In genomic region chr5:3800041-3800440, GRCm38 (mm10) we compare ENCODE assay signal across 24 mouse cellular contexts. TPM values are rescaled to one million over a fixed set of nuclear protein-coding genes. Genes with fewer than 3 reads are reported as not detected.
DNase-seq lines count a peak whose midpoint lies in the region; ATAC-seq and TF ChIP-seq lines count a peak whose summit lies in the region.
"Had no signal": no experiment of that assay in that cellular context is flagged by ENCODE, and none has a peak within 500 bp of the region (broad histone marks: within the 10 kb centered on the region; RNA-seq: fewer than 3 reads in every experiment).

No protein-coding gene starts in this region.

- WGBS in small intestine, adult 2 months, result 65% methylated on average over 1 of the region's 1 CpGs

- H3K4me3 ChIP-seq in small intestine, adult 2 months (ENCODE audit: low read depth, low read length), result no peak overlapping the region
- H3K4me3 ChIP-seq in gastrocnemius, adult 2 months, result no peak overlapping the region
- H3K4me3 ChIP-seq: embryonic facial prominence, embryonic 10.5 days; embryonic facial prominence, embryonic 12.5 days; forebrain, embryonic 13.5 days; forebrain, embryonic 15.5 days had no signal

- H3K36me3 ChIP-seq in small intestine, adult 2 months (ENCODE audit: control insufficient read depth, insufficient read depth, low read length), result peaks cover 1% of the 10 kb centered on the region; the same call in 1 of the 2 replicates
- H3K36me3 ChIP-seq: embryonic facial prominence, embryonic 10.5 days; embryonic facial prominence, embryonic 12.5 days; forebrain, embryonic 15.5 days had no signal

- intact Hi-C loops in gastrocnemius, adult 2 months (cut with DNase I), result loop anchor here (5.0 to 10.0 kb wide), 2 partner anchors 153 to 395 kb away; partner anchors contain the start of gene Mterf1b
- intact Hi-C loops in left cerebral cortex, postnatal 36 days (cut with DNase I), result loop anchor here (5.0 kb wide), 1 partner anchor 68 kb away; no protein-coding TSS in a partner anchor

- peaks cover 4% of the 10 kb centered on the region; the same call in 1 of the 2 replicates for H3K4me1 ChIP-seq in small intestine, adult 2 months (ENCODE audit: control insufficient read depth, insufficient read depth, insufficient read length, low read length)

- ATAC-seq in cerebellum, adult (ENCODE audit: insufficient number of reproducible peaks, low FRiP score, low TSS enrichment), result no peak
- ATAC-seq: activated CD4-positive, CD25-positive, alpha-beta regulatory T cell, adult 4 months; forebrain, embryonic 13.5 days; forebrain, embryonic 15.5 days; Patski had no signal

- DNase-seq in A20 (ENCODE audit: low read depth, low spot score), result peak; percentile 33
- DNase-seq in CD4-positive helper T cell, adult 2 months (ENCODE audit: low read depth, low spot score), result peak; percentile 10
- DNase-seq in induced T-regulatory cell, adult 2 months (ENCODE audit: low read depth), result peak; percentile 59
- no peak for DNase-seq in gastrocnemius, adult 2 months
- no peak for DNase-seq in frontal cortex, postnatal 10 days (ENCODE audit: low spot score in 2 of 2)
- DNase-seq in left cerebral cortex, postnatal 36 days (ENCODE audit: low spot score in 2 of 2), result no peak
- DNase-seq: adrenal gland, adult 8-10 months; adrenal gland, postnatal 14 days; adrenal gland, postnatal 36 days; B cell, adult 2 months; cerebellum, adult 11 months; cerebellum, adult 2 months; cerebellum, adult 9-10 months; cerebellum, postnatal 10 days; cerebellum, postnatal 25 days had no signal

- no peaks in the 10 kb centered on the region for H3K27me3 ChIP-seq in small intestine, adult 2 months (ENCODE audit: control insufficient read depth, insufficient read depth, low read length)
- H3K27me3 ChIP-seq: embryonic facial prominence, embryonic 12.5 days; forebrain, embryonic 13.5 days; forebrain, embryonic 15.5 days; Patski had no signal

- 0 out of 2 replicates have a peak overlapping the region, but pooled peaks have one; percentile 46 for H3K27ac ChIP-seq in small intestine, adult 2 months (ENCODE audit: insufficient read depth, low read depth, low read length)
- no peak overlapping the region for H3K27ac ChIP-seq in gastrocnemius, adult 2 months
- H3K27ac ChIP-seq: embryonic facial prominence, embryonic 10.5 days; embryonic facial prominence, embryonic 12.5 days; forebrain, embryonic 13.5 days; forebrain, embryonic 15.5 days had no signal

- no peak for TF ChIP-seq CTCF in small intestine, adult 2 months (IDR thresholded peaks at IDR 0.05; ENCODE audit: extremely low read depth, insufficient read length, insufficient replicate concordance, low read depth, low read length)
- no peak for TF ChIP-seq CTCF in gastrocnemius, adult 2 months (IDR thresholded peaks at IDR 0.05)

- TF ChIP-seq POLR2A in small intestine, adult 2 months (IDR thresholded peaks at IDR 0.05; ENCODE audit: low read depth, low read length), result no peak

RNA-seq across cellular contexts. Expression of gene Ankib1, which starts 2.7 kb away (rescaled TPM):
- polyA plus RNA-seq in small intestine, adult 2 months (2012; rRNA removed), result 3.5 and 6.3 TPM in 2 replicates
- total RNA-seq in gastrocnemius, adult 2 months (2021), result 10 to 100 TPM; 17.0 to 19.3 TPM
- total RNA-seq in left cerebral cortex, postnatal 36 days (2021), result 100 to 1,000 TPM; 106 to 111 TPM

RNA-seq across cellular contexts. Expression of gene Krit1, which starts 2.9 kb away (rescaled TPM):
- polyA plus RNA-seq in small intestine, adult 2 months (2012; rRNA removed), result 1.1 and 2.1 TPM in 2 replicates
- total RNA-seq in gastrocnemius, adult 2 months (2021), result 10 to 100 TPM; 15.4 to 21.3 TPM
- 10 to 100 TPM; 40.1 to 67.3 TPM for total RNA-seq in left cerebral cortex, postnatal 36 days (2021)

RNA-seq across cellular contexts. Expression of gene Lrrd1, which starts 44.9 kb away (rescaled TPM):
- polyA plus RNA-seq in small intestine, adult 2 months (2012; rRNA removed), result 0.05 TPM in 1 of 2 replicates, not detected in the other
- not detected for total RNA-seq in gastrocnemius, adult 2 months (2021)
- under 1 TPM; 0.15 to 0.34 TPM for total RNA-seq in left cerebral cortex, postnatal 36 days (2021)
- total RNA-seq: adrenal gland, adult 18-20 months; adrenal gland, postnatal 14 days had no signal

Comparison
In these comparisons a context has a peak if more than half of its experiments do, and no peak if none do; other contexts are left out.
1. DNase-seq: peak in A20 (single experiment), CD4-positive helper T cell, adult 2 months (single experiment) and induced T-regulatory cell, adult 2 months (single experiment); none in gastrocnemius, adult 2 months (single experiment), frontal cortex, postnatal 10 days (0 of 2) and left cerebral cortex, postnatal 36 days (0 of 2).
2. RNA of gene Ankib1, which starts 2.7 kb away (total RNA-seq): 106 to 111 TPM in left cerebral cortex, postnatal 36 days; 17.0 to 19.3 TPM in gastrocnemius, adult 2 months; every median in the first group is over 4 times any median in the second.